Mouse (Mus musculus): Measurements from ENCODE around the gene Slc4a4. TPM values are rescaled to one million over a fixed set of nuclear protein-coding genes. Genes with fewer than 3 reads are reported as not detected.

Gene Slc4a4
- total RNA-seq, 2 experiments from 2014 or later, result 16.6 to 22.0 TPM

GRCm38 (mm10) chr5:89223744-89224368 lies 337.2 kb downstream of the Slc4a4 start:
- intact Hi-C loops (cut with DNase I), result loop anchor here (5.0 kb wide), 3 partner anchors 297 to 432 kb away; partner anchors contain the start of gene Slc4a4
- no peak for DNase-seq

GRCm38 (mm10) chr5:89227948-89228347 lies 341.3 kb downstream of the Slc4a4 start:
- intact Hi-C loops (cut with DNase I), result no loop called here
- DNase-seq, result no peak

GRCm38 (mm10) chr5:89229606-89230005 lies 343.0 kb downstream of the Slc4a4 start:
- intact Hi-C loops (cut with DNase I), result no loop called here
- DNase-seq, result no peak

- no peak for DNase-seq
- intact Hi-C loops (cut with DNase I), result no loop called here
These were observed 345.7 kb downstream of the Slc4a4 start for GRCm38 (mm10) chr5:89232313-89232712.

GRCm38 (mm10) chr5:89251806-89252205 lies 365.2 kb downstream of the Slc4a4 start:
- DNase-seq, result no peak
- intact Hi-C loops (cut with DNase I), result no loop called here

- no peak for DNase-seq
- intact Hi-C loops (cut with DNase I), result no loop called here
These were observed 373.3 kb downstream of the Slc4a4 start for GRCm38 (mm10) chr5:89259804-89260492.

- no peak for DNase-seq
- intact Hi-C loops (cut with DNase I), result no loop called here
These were observed 390.4 kb downstream of the Slc4a4 start for GRCm38 (mm10) chr5:89277049-89277448.

GRCm38 (mm10) chr5:89277616-89278015 lies 391.0 kb downstream of the Slc4a4 start:
- DNase-seq, result no peak
- intact Hi-C loops (cut with DNase I), result no loop called here

GRCm38 (mm10) chr5:89278309-89278708 lies 391.7 kb downstream of the Slc4a4 start:
- intact Hi-C loops (cut with DNase I), result no loop called here
- DNase-seq, result no peak

GRCm38 (mm10) chr5:89280312-89280863 lies 393.8 kb downstream of the Slc4a4 start:
- intact Hi-C loops (cut with DNase I), result no loop called here
- DNase-seq, result no peak

Other genes with a start within 250 kb of the Slc4a4 start
- 100 to 1,000 TPM; 187 to 200 TPM for gene Grsf1, start 210.6 kb upstream of the Slc4a4 start, total RNA-seq (2021)
- gene Mob1b, start 166.0 kb upstream of the Slc4a4 start, total RNA-seq (2021), result 10 to 100 TPM; 41.7 to 42.9 TPM
- gene Dck, start 121.8 kb upstream of the Slc4a4 start, total RNA-seq (2021), result 1 to 10 TPM; 3.8 to 7.7 TPM